Mouse (Mus musculus) ovary, postnatal 10 days (tissue): ENCODE data around the gene Mpp2.

Experiments
- DNase-seq: peaks from one replicate; pipeline ENCODE4 v3.0.0; 2022; ENCODE audit warnings: low spot score

Gene Mpp2

DNA sequence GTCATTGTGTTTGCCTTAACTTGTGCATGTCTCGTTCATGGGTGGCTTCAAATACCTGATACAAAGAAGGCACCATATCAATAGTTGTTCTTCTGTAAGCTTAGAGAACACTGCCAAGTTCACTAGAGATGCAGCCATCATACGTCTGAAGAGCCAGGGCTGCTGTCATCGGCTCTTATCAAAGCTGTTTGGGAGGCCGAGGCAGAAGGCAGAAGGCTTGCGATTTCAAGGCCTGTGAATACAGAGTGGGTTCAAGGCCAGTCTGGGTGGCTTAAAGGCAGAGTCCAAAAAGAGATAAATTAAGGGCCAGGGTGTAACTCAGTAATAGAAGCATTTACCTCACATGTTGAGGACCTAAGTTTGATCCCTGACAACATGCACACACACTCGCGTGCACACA, 52.0 kb downstream of the Mpp2 start:
- DNase-seq: no peak

- DNase-seq: no peak
These were observed 52.8 kb downstream of the Mpp2 start for GRCm38 (mm10) chr11:102035456-102035960.

DNA sequence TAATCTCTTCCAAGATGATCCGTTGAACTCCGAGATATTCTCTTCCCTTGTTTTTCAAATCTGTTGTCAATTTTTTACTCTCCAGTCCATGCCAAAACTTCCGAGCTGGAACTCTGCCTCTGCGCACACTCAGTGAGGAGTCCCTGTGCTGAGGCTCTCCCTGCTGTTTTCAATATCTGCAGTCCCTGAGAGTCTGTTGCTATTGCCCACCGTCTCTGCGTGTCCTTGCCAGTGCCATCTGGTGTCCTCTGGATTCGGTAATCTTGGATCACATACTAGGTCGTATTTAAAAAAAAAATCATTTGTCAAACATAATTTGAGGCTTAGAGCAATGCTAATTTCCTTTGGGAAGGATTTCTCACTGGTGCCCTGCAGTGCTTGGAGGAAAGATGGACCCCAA, 53.4 kb downstream of the Mpp2 start:
- no peak for DNase-seq

- no peak for DNase-seq
These were observed 55.2 kb downstream of the Mpp2 start for GRCm38 (mm10) chr11:102033055-102033591.

GRCm38 (mm10) chr11:102031149-102031548, 57.2 kb downstream of the Mpp2 start:
- no peak for DNase-seq

GRCm38 (mm10) chr11:102029966-102030365, 58.3 kb downstream of the Mpp2 start:
- no peak for DNase-seq

DNA sequence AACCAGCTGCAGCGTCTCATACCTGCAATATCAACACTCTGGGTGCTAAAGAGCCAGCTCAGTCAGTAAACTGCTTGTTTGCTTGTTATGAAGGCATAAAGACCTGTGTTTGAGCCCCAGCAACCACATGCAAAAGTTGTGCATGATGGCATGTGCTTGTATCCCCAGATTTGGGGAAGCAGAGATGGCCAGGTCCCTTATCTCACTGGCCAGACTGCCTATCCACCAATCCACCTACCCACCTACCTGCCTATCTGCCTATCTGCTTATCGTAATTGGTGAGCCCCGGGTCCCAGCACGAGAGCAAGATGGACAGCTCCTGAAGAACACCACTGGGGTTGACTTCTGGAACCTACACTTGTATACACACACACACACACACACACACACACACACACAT, 59.0 kb downstream of the Mpp2 start:
- DNase-seq: no peak

DNA sequence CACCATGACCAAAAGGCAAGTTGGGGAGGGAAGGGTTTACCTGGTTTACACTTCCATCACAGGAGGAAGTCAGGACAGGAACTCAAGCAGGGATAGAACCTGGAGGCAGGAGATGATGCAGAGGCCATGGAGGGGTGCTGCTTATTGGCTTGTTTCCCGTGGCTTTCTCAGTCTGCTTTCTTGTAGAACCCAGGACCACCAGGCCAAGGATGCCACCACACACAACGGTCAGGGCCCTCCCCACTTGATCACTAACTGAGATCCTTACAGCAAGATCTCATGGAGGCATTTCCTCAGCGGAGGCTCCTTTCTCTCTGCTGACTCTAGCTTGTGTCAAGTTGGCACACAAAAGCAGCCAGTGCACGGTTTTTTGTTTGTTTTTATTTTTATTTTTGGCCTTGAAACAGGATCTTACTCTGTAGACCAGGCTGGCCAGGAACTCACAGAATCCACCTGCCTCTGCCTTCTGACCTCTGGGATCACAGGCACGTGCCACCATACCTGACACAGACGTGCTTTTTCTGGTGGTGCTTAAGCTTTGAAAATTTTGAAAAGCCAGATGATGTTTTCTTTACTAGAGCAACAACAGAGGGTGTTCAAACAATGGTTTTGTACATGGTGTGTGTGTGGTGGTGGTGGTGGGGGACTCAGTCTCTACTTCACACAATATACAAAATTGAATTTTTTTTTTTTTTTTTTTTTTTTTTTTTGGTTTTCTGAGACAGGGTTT, 60.1 kb downstream of the Mpp2 start, which contains the start of gene Mpp3:
TSS of gene Mpp3 (minus strand) at position 375 of the 730 bp plus-strand sequence.
- no peak for DNase-seq

- no peak for DNase-seq
These were observed 60.8 kb downstream of the Mpp2 start for GRCm38 (mm10) chr11:102027361-102028017.

- peak; percentile 55 for DNase-seq
These were observed 61.5 kb downstream of the Mpp2 start for GRCm38 (mm10) chr11:102026694-102027360.

DNA sequence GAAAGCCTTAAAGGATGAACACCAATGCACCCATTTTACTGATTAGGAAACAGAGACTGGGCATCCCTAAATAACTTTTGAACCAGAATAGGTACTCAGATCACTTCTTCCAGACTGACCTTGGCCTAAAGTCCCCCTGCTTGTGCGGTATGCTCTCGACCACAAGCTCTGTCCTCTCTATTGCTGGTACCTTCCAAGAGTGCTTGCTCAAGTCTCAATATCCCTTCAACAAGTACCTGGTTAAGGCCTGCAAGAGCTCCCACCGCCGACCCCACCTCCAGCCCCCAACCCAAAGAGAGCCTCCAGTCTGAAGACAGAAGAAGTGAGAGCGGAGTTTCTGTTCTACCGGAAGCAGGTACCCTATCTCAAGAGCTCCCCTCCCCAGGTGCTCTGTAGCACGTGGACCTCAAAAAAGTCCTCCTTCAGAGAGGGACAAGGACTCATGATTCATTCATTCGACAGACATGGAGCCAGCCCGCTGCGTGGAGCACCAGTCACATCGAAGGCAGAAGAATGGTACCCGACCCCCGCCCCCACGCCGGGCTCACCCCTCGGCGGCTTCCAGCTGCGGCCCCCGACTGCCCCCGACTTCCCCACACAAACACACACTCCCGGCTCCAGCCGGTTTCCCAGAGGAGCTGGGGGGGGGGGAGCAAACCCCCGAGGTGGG, 62.2 kb downstream of the Mpp2 start:
- no peak for DNase-seq

- DNase-seq: no peak
These were observed 63.0 kb downstream of the Mpp2 start for GRCm38 (mm10) chr11:102025354-102025753.

- no peak for DNase-seq
These were observed 63.4 kb downstream of the Mpp2 start for GRCm38 (mm10) chr11:102024875-102025274.

DNA sequence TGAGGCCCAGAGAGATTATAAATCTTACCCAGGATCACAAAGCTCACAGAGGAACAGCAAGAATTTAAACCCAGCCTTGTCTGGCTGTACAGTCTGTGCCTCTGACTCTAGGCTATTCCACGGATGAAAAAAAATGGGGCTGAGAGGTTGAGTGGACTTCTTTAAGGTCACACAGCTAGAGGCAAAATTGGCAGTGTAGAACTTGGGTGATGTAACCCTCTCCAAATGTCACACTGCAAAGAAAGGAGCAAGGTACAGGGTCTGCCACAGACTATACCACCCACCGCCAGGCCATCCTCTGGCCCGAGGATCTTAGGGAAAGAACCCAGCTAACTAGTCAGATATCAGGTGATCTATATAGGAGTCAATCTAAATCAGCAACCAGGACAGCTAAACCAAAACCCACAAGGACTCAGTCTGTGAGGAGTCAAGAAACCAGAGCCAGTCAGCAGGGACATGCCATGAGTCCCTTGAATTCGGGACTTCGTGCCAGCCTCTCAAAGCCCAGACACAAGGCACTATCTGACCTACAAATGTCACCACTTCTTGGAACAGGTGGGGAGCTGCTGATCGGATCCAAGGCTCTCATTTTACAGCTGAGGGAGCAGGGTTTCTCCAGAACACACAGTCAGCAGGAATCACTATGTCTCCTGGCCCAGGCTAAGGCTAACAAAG, 64.1 kb downstream of the Mpp2 start:
- DNase-seq: no peak

DNA sequence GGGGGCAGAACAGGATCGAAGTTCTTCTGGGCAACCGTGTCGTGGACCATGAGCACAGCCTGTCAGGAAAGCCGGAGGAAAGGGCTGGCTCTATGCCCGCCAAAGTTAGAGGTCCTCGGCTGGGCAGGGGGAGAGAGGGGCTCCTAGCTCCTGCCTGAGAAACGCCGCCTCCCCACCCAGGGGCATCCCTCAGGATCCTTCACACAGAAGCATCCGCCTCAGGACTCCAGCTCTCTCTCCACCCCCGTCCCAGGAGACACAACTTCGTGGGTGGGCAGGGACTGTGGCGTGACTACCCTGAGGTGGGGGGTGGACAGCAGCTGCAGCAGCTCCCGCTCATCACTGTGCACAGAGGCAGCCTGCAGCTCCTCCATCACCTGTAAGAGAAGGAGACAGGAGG, 64.9 kb downstream of the Mpp2 start:
- no peak for DNase-seq

DNA sequence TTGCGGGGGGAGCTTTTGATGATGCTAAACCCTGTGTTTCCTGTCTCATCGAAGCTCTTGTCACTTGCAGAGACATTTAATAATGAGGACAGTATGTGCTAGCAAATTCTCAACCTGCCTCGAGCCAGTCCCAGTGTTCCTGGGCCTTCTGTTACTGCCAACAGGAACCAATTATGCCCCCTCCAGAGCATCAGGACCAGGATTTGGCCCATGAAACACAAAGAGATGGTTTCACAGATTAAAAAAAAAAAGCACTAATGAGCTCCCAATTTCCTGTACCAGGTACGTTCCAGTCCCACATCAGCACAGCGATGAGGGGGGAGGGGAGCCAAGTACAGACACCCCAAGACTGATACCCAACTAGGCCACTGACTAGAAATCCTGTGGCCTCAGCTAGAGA, 67.1 kb downstream of the Mpp2 start:
- no peak for DNase-seq

DNA sequence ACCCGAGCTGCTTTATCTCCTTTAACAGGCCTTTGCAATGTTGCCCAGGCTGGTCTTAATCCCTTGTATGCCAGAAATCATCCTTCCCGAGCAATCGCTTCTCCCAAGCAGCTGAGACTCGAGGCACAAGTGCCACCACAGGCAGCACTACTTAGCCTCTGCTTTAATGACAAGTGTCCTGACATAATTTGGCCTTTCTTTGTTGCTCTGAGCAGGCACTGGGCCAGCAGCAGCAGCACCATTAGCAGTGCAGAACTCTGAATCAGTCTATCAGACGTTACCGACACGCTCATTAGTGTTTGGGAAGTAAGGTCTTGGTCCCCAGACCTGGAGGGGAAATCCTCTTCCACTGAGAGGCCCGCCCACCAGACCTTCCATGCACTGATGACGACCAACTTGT, 68.6 kb downstream of the Mpp2 start:
- DNase-seq: no peak

- DNase-seq: no peak
These were observed 72.2 kb downstream of the Mpp2 start for GRCm38 (mm10) chr11:102016136-102016535.

- DNase-seq: no peak
These were observed 72.8 kb downstream of the Mpp2 start for GRCm38 (mm10) chr11:102015472-102015871.

- no peak for DNase-seq
These were observed 75.1 kb downstream of the Mpp2 start for GRCm38 (mm10) chr11:102013201-102013600.

- DNase-seq: no peak
These were observed 76.8 kb downstream of the Mpp2 start for GRCm38 (mm10) chr11:102011510-102011909.

DNA sequence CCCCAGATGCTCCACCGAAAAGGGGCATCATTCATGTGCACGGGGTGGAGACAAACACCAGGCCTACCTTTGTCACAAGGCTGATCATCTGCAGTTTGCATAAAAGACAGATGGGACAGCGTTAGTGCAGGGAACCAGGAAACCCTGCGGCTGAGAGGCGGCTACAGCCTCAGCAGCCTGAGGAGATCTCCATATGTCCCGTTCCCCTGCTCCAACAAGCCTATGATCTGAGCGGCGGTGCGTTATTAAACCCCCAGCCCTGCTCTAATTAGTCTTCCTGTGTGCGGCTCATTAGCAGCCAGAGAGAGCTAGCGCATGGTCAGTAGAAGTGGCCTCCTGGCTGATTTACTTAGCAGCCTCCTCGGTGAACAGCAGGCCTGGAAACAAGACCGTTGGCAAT, 78.2 kb downstream of the Mpp2 start:
- DNase-seq: no peak
